Mouse (Mus musculus) stomach, embryonic 14.5 days (tissue): Measurements from ENCODE around the gene Eya2. TPM values are rescaled to one million over a fixed set of nuclear protein-coding genes. Genes with fewer than 3 reads are reported as not detected.
A peak's percentile ranks its signal among the peaks of the same experiment; 100 is the strongest.

Experiments used
- ATAC-seq: fragments of 200-750 bp; cut with Nextera tagmentation; 2 replicates; pipeline ENCODE4 v1.8.0; 2017; ENCODE audit warnings: low read depth, moderate TSS enrichment; ENCODE audit not compliant: insufficient number of reproducible peaks, insufficient read depth, low FRiP score
- H3K27ac ChIP-seq: fragments of 300-500 bp; sonication (generic); 2 replicates; pipeline ENCODE4 v1.5.1; 2014; ENCODE audit warnings: mild to moderate bottlenecking, low read length, moderate library complexity, mixed read lengths
- H3K27me3 ChIP-seq: fragments of 300-500 bp; sonication (generic); 2 replicates; pipeline ENCODE4 v1.6.1; 2014; ENCODE audit warnings: low read length, control low read depth, mixed read lengths; ENCODE audit not compliant: control insufficient read depth, insufficient read depth
- H3K36me3 ChIP-seq: fragments of 300-500 bp; sonication (generic); 2 replicates; pipeline ENCODE4 v1.6.1; 2014; ENCODE audit warnings: mild to moderate bottlenecking, control low read depth, low read length, moderate library complexity, mixed read lengths; ENCODE audit not compliant: control insufficient read depth, insufficient read depth
- H3K4me1 ChIP-seq: fragments of 300-500 bp; sonication (generic); 2 replicates; pipeline ENCODE4 v1.6.1; 2014; ENCODE audit warnings: low read length, control low read depth, mixed read lengths; ENCODE audit not compliant: control insufficient read depth, insufficient read depth
- H3K4me2 ChIP-seq: fragments of 300-500 bp; sonication (generic); replicated peaks from 2 replicates; pipeline ENCODE4 v1.6.1; 2014; ENCODE audit warnings: low read depth, low read length, control low read depth
- H3K4me3 ChIP-seq: fragments of 300-500 bp; sonication (generic); 2 replicates; pipeline ENCODE4 v1.5.1; 2014; ENCODE audit warnings: low read depth, low read length, control low read depth
- H3K9ac ChIP-seq: fragments of 300-500 bp; sonication (generic); replicated peaks from 2 replicates; pipeline ENCODE4 v1.6.1; 2014; ENCODE audit warnings: low read depth, mild to moderate bottlenecking, control low read depth, low read length, moderate library complexity, mixed read lengths
- H3K9me3 ChIP-seq: fragments of 300-500 bp; sonication (generic); 2 replicates; pipeline ENCODE4 v1.6.1; 2016; ENCODE audit warnings: low read depth, low read length, control low read depth; ENCODE audit not compliant: control insufficient read depth
- WGBS: fragments of 180-500 bp; shearing (Covaris S2); extraction: QIAGEN DNeasy Blood & Tissue Kit; methylation state at CpG from one replicate; pipeline ENCODE4 v1.1.7; 2014; 5-methylcytosine and 5-hydroxymethylcytosine counted together
- polyA plus RNA-seq: library from polyadenylated mRNA; unstranded; fragments of >200 nt; fragmentation: Nextera tagmentation; extraction: Ambion mirVana; gene quantifications from 2 replicates; pipeline ENCODE4 v1.2.1, GENCODE M21; 2014

Gene Eya2
- polyA plus RNA-seq, 1 experiment from 2014 or later, result 15.4 TPM

DNA sequence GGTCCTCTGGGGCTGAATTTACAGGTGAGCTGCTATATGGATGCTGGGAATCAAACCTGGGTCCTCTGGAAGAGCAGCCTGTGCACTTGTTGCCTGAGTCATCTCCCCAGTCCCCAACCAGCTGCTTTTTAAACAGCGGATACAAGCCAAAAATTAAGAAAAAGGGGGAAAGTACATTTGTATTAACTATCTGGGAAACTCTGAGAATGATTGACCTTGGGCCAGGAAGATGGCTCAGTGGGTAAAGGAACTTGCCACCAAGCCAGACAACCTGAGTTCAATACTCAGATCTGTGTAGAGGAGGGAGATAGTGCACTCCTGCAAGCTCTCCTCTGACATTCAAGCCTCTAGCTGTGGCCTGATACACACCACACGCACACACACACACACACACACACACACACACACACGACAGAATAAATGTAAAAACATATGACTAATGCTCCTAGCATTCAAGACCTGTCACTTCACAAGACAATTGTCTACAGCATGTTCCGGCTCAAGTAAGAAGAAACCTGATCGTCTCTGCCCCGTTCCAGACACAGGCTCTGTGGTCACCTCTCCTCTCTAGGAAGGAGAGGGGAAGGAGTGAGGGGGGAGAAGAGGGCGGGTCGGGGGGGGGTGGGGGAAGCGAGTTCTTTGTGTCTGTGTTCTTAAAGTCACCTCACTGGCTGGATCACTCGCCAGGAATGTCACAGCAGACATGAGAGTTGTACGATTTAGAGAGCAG lies 35.2 kb upstream of the Eya2 start:
- H3K4me3 ChIP-seq, result no peak overlapping the region
- 21% methylated on average over 11 of the region's 11 CpGs for WGBS
- no peak for ATAC-seq
- H3K27me3 ChIP-seq, result peaks cover 9% of the 10 kb centered on the region; the same call in 1 of the 2 replicates
- no peaks in the 10 kb centered on the region for H3K36me3 ChIP-seq
- no peak overlapping the region for H3K4me2 ChIP-seq
- H3K4me1 ChIP-seq, result peaks cover 7% of the 10 kb centered on the region; the same call in 1 of the 2 replicates
- H3K9ac ChIP-seq, result no peak overlapping the region
- no peaks in the 10 kb centered on the region for H3K9me3 ChIP-seq
- H3K27ac ChIP-seq, result no peak overlapping the region

DNA sequence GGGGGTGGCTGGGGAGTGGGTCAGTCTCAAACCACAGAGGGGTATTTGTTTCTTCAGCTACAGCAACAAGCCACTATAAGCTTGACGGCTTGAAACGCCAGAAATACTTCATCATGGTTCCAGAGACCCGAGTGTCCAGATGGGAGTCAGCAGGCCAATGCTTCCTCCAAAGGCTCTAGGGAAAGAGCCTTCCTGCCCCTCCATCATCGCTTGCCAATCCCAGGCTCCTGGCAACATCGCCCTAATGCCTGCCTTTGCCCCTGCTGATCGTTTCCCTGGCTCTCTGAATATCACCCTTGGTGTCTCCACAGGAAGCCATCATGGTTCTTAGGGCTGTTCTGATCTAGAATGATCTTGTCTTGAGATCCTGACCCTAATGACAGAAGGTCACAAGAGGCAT lies 33.0 kb upstream of the Eya2 start:
- Histone ChIP-seq H3K36me3 (no peaks in the 10 kb centered on the region), H3K4me1 (peaks cover 7% of the 10 kb centered on the region; the same call in 1 of the 2 replicates), H3K4me2 (no peak overlapping the region), H3K27me3 (peaks cover 9% of the 10 kb centered on the region; the same call in 1 of the 2 replicates), H3K4me3 (no peak overlapping the region), H3K9me3 (no peaks in the 10 kb centered on the region), H3K27ac (no peak overlapping the region), H3K9ac (no peak overlapping the region)
- WGBS, result 80% methylated on average over 6 of the region's 6 CpGs
- no peak for ATAC-seq

DNA sequence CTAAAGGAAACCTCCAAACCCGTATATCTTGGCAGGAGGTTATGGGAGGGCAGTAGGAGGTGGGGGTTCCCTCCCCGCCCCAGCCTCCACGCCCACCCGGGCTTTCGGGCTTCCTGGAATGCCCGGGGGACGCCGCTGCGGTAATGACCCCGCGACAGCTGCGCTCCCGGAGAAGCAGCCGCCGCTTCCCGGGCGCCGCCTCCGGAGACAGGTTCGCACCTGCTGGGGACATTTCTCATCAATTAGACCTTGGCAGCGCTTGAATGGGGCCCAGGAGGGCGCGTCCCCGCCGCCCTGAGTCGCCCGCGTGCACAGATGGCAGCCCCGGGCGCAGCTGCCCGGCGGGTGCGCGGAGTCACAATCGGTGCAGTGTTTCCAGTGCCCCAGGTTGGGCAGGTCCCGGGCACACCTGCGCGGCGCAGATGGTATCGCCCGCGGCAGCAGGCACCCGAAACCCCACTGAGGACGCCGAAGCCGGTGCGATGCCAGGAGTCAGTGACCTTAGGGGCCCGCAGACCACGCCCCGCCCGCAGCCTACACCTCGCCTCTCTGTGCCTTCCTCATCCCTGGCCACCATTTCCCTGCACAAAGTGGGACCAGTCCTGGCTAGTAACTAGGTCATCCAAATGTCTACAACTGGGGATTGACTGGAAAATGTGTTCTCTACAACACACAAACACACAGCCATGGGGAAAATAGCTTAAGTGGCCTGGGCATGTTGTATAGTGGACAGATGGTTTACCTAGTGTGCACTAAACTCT lies 31.4 kb upstream of the Eya2 start:
- H3K9ac ChIP-seq, result peak overlapping the region; percentile 18; the same call in 1 of the 2 replicates
- H3K9me3 ChIP-seq, result no peaks in the 10 kb centered on the region
- no peaks in the 10 kb centered on the region for H3K36me3 ChIP-seq
- 0 out of 2 replicates have a peak, but pooled peaks have one; percentile 37 for ATAC-seq
- H3K27ac ChIP-seq, result no peak overlapping the region
- H3K4me1 ChIP-seq, result peaks cover 7% of the 10 kb centered on the region; the same call in 1 of the 2 replicates
- H3K4me2 ChIP-seq, result peak overlapping the region; percentile 66
- peak overlapping the region; percentile 29 for H3K4me3 ChIP-seq
- 3% methylated on average over 51 of the region's 52 CpGs for WGBS
- H3K27me3 ChIP-seq, result peaks cover 9% of the 10 kb centered on the region; the same call in 1 of the 2 replicates

DNA sequence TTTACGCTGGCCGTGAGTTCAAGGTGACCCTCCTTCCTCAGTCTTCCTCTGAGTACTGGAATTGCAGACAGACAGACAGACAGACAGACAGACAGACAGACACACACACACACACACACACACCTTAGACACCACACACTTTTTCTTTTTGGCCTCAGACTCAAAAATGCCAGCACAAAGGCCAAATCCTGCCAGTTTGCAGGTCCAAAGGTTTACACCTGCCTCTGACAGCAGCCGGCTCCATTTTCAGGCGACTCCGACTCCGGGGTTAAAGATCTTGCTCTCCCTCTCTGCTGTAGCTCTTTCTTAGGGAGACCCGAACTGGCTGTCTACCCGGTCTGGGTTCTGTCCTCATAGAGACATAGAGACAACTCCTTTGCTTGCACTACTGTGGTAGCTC lies 30.7 kb upstream of the Eya2 start:
- WGBS, result 68% methylated on average over 8 of the region's 8 CpGs

DNA sequence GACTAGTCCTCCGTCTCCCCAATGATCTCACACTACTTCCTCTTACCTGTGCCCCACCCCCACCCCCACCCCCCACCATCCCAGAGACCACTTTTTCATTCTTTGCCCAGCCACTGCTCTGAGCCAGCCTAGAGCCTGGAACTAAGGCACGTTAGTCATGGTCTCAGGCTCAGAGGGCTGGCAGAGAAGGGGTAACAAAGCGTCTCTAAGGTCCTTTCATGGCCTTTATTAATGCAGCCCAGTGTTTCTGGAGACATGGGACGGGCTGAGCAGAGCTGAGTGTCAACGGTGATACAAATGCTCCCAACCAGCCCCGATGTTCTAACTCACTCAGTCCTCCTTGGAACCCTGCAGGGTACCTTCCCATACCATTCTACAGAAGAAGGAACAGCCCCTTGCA lies 30.2 kb upstream of the Eya2 start:
- ATAC-seq, result no peak
- Histone ChIP-seq H3K4me2 (no peak overlapping the region), H3K27me3 (peaks cover 9% of the 10 kb centered on the region; the same call in 1 of the 2 replicates), H3K27ac (no peak overlapping the region), H3K9ac (no peak overlapping the region), H3K4me1 (peaks cover 7% of the 10 kb centered on the region; the same call in 1 of the 2 replicates), H3K36me3 (no peaks in the 10 kb centered on the region), H3K9me3 (no peaks in the 10 kb centered on the region), H3K4me3 (no peak overlapping the region)
- WGBS, result 62% methylated on average over 6 of the region's 6 CpGs

More for the DNA sequence above, 30.7 kb upstream of the Eya2 start:
- no peak overlapping the region for H3K4me3 ChIP-seq
- no peak overlapping the region for H3K27ac ChIP-seq
- H3K4me2 ChIP-seq, result peak overlapping the region; percentile 66; the same call in 1 of the 2 replicates
- H3K4me1 ChIP-seq, result peaks cover 7% of the 10 kb centered on the region; the same call in 1 of the 2 replicates
- H3K36me3 ChIP-seq, result no peaks in the 10 kb centered on the region
- H3K9ac ChIP-seq, result no peak overlapping the region
- H3K27me3 ChIP-seq, result peaks cover 9% of the 10 kb centered on the region; the same call in 1 of the 2 replicates
- no peak for ATAC-seq
- no peaks in the 10 kb centered on the region for H3K9me3 ChIP-seq

DNA sequence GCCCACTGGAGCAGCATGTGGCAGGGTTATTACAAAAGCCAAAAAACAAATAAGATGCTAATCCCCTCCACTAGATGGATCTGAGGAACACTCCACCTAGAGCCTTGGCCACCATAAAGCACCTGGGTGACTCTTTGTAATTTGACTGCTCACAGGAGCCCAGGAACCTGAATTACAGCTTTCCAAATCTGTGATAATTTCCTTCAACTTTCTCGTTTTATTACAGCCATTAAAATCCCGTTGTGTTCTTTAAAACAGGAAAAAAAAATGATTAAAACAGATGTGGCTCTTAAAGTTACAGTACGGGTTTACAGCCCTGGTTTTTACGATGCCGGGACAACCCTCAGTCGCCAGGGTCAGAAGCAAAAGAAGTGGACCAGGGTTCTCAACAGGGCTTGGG lies 27.9 kb upstream of the Eya2 start:
- no peak for ATAC-seq
- Histone ChIP-seq H3K36me3 (no peaks in the 10 kb centered on the region), H3K27ac (no peak overlapping the region), H3K4me2 (no peak overlapping the region), H3K4me1 (peaks cover 10% of the 10 kb centered on the region; the same call in 1 of the 2 replicates), H3K4me3 (no peak overlapping the region), H3K9ac (no peak overlapping the region), H3K9me3 (no peaks in the 10 kb centered on the region), H3K27me3 (peaks cover 9% of the 10 kb centered on the region; the same call in 1 of the 2 replicates)
- 74% methylated on average over 6 of the region's 6 CpGs for WGBS

DNA sequence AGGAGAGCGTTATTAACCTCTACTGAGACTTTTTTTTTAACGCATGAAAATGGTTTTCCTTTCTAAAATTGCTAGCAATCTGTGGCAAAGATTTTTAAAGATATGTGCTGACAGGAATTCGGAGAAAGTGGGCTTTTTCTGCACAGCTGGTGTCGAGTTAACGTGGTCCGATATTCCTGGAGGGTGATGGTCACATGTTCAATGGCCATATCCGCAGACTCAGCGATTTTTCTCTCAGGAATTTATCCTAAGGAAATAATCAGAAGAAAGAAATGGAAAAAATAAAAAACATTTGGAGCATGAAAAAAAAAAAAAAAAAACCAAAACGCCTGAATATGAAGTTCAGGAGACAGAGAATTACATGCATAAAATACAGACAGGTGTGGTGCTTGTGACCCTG lies 27.0 kb upstream of the Eya2 start:
- H3K27ac ChIP-seq, result no peak overlapping the region
- peaks cover 9% of the 10 kb centered on the region; the same call in 1 of the 2 replicates for H3K27me3 ChIP-seq
- WGBS, result 59% methylated on average over 9 of the region's 9 CpGs
- H3K36me3 ChIP-seq, result no peaks in the 10 kb centered on the region
- H3K4me1 ChIP-seq, result peaks cover 10% of the 10 kb centered on the region; the same call in 1 of the 2 replicates
- no peak overlapping the region for H3K9ac ChIP-seq
- H3K4me3 ChIP-seq, result no peak overlapping the region
- no peak overlapping the region for H3K4me2 ChIP-seq
- ATAC-seq, result no peak
- no peaks in the 10 kb centered on the region for H3K9me3 ChIP-seq

DNA sequence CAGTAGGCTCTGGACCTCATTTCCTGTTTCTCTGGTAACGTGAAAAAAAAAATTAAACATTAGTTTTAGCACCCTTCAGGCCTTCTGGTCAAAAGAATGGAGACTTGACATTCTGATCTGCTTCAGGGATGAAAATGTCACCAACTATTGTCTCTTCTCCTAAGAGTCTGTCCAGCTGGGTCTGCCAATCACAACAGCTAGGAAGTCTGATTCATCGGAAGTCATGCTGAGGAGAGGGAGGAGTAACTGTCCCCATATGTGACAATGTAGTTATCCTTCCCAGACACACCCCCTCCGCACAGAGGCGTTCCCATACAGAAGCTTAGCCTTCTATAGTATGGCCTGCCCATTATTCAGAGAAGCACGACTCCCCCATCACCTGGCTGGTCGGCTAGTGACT lies 25.9 kb upstream of the Eya2 start:
- H3K9me3 ChIP-seq, result no peaks in the 10 kb centered on the region
- H3K4me1 ChIP-seq, result peaks cover 4% of the 10 kb centered on the region; the same call in 1 of the 2 replicates
- ATAC-seq, result no peak
- H3K4me3 ChIP-seq, result no peak overlapping the region
- no peaks in the 10 kb centered on the region for H3K36me3 ChIP-seq
- H3K27me3 ChIP-seq, result 0 out of 2 replicates have a peak, but pooled peaks cover under 1% of the 10 kb centered on the region
- no peak overlapping the region for H3K9ac ChIP-seq
- no peak overlapping the region for H3K4me2 ChIP-seq
- H3K27ac ChIP-seq, result no peak overlapping the region
- 73% methylated on average over 6 of the region's 6 CpGs for WGBS
